Mouse (Mus musculus) liver, embryonic 13.5 days (tissue): ENCODE results near the gene Dcaf8. TPM values are rescaled to one million over a fixed set of nuclear protein-coding genes. Genes with fewer than 3 reads are reported as not detected.

Experiments
- ATAC-seq: fragments of 200-750 bp; cut with Nextera tagmentation; 2 replicates; pipeline ENCODE4 v1.8.0; 2017; ENCODE audit warnings: low read depth, mild to moderate bottlenecking, moderate number of reproducible peaks, moderate library complexity
- DNase-seq: peaks from one replicate; pipeline ENCODE4 v3.0.0; 2022
- H3K27ac ChIP-seq: fragments of 300-500 bp; sonication (generic); 2 replicates; pipeline ENCODE4 v1.5.1; 2015; ENCODE audit warnings: moderate library complexity, mild to moderate bottlenecking, inconsistent platforms
- H3K27me3 ChIP-seq: fragments of 300-500 bp; sonication (generic); 2 replicates; pipeline ENCODE4 v1.6.1; 2015; ENCODE audit warnings: mild to moderate bottlenecking, inconsistent platforms
- H3K36me3 ChIP-seq: fragments of 300-500 bp; sonication (generic); 2 replicates; pipeline ENCODE4 v1.6.1; 2015; ENCODE audit warnings: mild to moderate bottlenecking, inconsistent platforms
- H3K4me1 ChIP-seq: fragments of 300-500 bp; sonication (generic); replicated peaks from 2 replicates; pipeline ENCODE4 v1.6.1; 2015; ENCODE audit warnings: inconsistent platforms
- H3K4me2 ChIP-seq: fragments of 300-500 bp; sonication (generic); 2 replicates; pipeline ENCODE4 v1.6.1; 2015; ENCODE audit warnings: inconsistent platforms, mild to moderate bottlenecking, moderate library complexity
- H3K4me3 ChIP-seq: fragments of 300-500 bp; sonication (generic); replicated peaks from 2 replicates; pipeline ENCODE4 v1.5.1; 2015; ENCODE audit warnings: mild to moderate bottlenecking, inconsistent platforms
- H3K9ac ChIP-seq: fragments of 300-500 bp; sonication (generic); 2 replicates; pipeline ENCODE4 v1.6.1; 2015; ENCODE audit warnings: mild to moderate bottlenecking, inconsistent platforms
- H3K9me3 ChIP-seq: fragments of 300-500 bp; sonication (generic); replicated peaks from 2 replicates; pipeline ENCODE4 v1.6.1; 2016; ENCODE audit warnings: inconsistent platforms
- WGBS: fragments of 180-500 bp; shearing (Covaris S2); methylation state at CpG from one replicate; pipeline ENCODE4 v1.1.7; 2015; ENCODE audit not compliant: insufficient replicate concordance; 5-methylcytosine and 5-hydroxymethylcytosine counted together
- polyA plus RNA-seq: library from polyadenylated mRNA; unstranded; fragments of >200 nt; fragmentation: Nextera tagmentation; extraction: Ambion mirVana; gene quantifications from 2 replicates; pipeline ENCODE4 v1.2.1, GENCODE M21; 2015

The Dcaf8 gene
- polyA plus RNA-seq, 1 experiment from 2014 or later, result 58.1 TPM

GRCm38 (mm10) chr1:172206141-172206917 is 58.4 kb downstream of the Dcaf8 start, which contains the start of gene Pea15a:
TSS of gene Pea15a (minus strand) at chr1:172206804.
- Histone ChIP-seq H3K9ac (peak within 1 kb of the TSS; percentile 69), H3K36me3 (peaks cover 4% of the 10 kb centered on the region; the same call in 1 of the 2 replicates), H3K4me1 (peaks cover 57% of the 10 kb centered on the region), H3K4me3 (peak within 1 kb of the TSS; percentile 58), H3K9me3 (no peaks in the 10 kb centered on the region), H3K4me2 (peak within 1 kb of the TSS; percentile 72), H3K27me3 (peaks cover 17% of the 10 kb centered on the region), H3K27ac (peak within 1 kb of the TSS; percentile 48; the same call in 1 of the 2 replicates)
- WGBS, result under 1% methylated on average over 39 of the region's 40 CpGs
- DNase-seq (peak; percentile 35), ATAC-seq (peak; percentile 64)

- Histone ChIP-seq H3K4me1 (peaks cover 53% of the 10 kb centered on the region), H3K36me3 (no peaks in the 10 kb centered on the region), H3K4me2 (peak overlapping the region; percentile 72), H3K27ac (no peak overlapping the region), H3K27me3 (peaks cover 17% of the 10 kb centered on the region), H3K4me3 (no peak overlapping the region), H3K9ac (no peak overlapping the region), H3K9me3 (no peaks in the 10 kb centered on the region)
- ATAC-seq, result no peak
- DNase-seq, result no peak
- WGBS, result 38% methylated on average over 7 of the region's 7 CpGs
These were observed 59.3 kb downstream of the Dcaf8 start for GRCm38 (mm10) chr1:172207111-172207584.

- no peak overlapping the region for H3K27ac ChIP-seq
- no peaks in the 10 kb centered on the region for H3K36me3 ChIP-seq
- H3K9ac ChIP-seq, result no peak overlapping the region
- peaks cover 9% of the 10 kb centered on the region for H3K4me1 ChIP-seq
- H3K4me3 ChIP-seq, result no peak overlapping the region
- H3K27me3 ChIP-seq, result no peaks in the 10 kb centered on the region
- ATAC-seq (no peak), DNase-seq (no peak)
- no peak overlapping the region for H3K4me2 ChIP-seq
- WGBS, result 45% methylated on average over 5 of the region's 5 CpGs
- H3K9me3 ChIP-seq, result no peaks in the 10 kb centered on the region
These were observed 64.9 kb downstream of the Dcaf8 start for GRCm38 (mm10) chr1:172212776-172213175.

GRCm38 (mm10) chr1:172213771-172214170 is 65.9 kb downstream of the Dcaf8 start:
- Histone ChIP-seq H3K4me3 (no peak overlapping the region), H3K36me3 (no peaks in the 10 kb centered on the region), H3K9ac (no peak overlapping the region), H3K27ac (no peak overlapping the region), H3K4me1 (peaks cover 9% of the 10 kb centered on the region), H3K27me3 (no peaks in the 10 kb centered on the region), H3K9me3 (no peaks in the 10 kb centered on the region), H3K4me2 (no peak overlapping the region)
- 68% methylated on average over 4 of the region's 4 CpGs for WGBS
- DNase-seq (no peak), ATAC-seq (no peak)

GRCm38 (mm10) chr1:172214748-172215147 is 66.9 kb downstream of the Dcaf8 start:
- 39% methylated on average over 3 of the region's 3 CpGs for WGBS
- ATAC-seq, result no peak

GRCm38 (mm10) chr1:172217148-172217547 is 69.3 kb downstream of the Dcaf8 start:
- Histone ChIP-seq H3K36me3 (no peaks in the 10 kb centered on the region), H3K4me1 (peaks cover 9% of the 10 kb centered on the region), H3K27me3 (no peaks in the 10 kb centered on the region), H3K9me3 (no peaks in the 10 kb centered on the region), H3K9ac (peak overlapping the region; percentile 19; the same call in 1 of the 2 replicates), H3K27ac (0 out of 2 replicates have a peak overlapping the region, but pooled peaks have one; percentile 8), H3K4me3 (peak overlapping the region; percentile 31), H3K4me2 (peak overlapping the region; percentile 52; the same call in 1 of the 2 replicates)
- WGBS, result 0% methylated on average over 5 of the region's 5 CpGs
- peak; percentile 72 for ATAC-seq
- peak; percentile 77 for DNase-seq

More at GRCm38 (mm10) chr1:172214748-172215147, 66.9 kb downstream of the Dcaf8 start:
- Histone ChIP-seq H3K9me3 (no peaks in the 10 kb centered on the region), H3K9ac (no peak overlapping the region), H3K4me1 (peaks cover 9% of the 10 kb centered on the region), H3K27me3 (no peaks in the 10 kb centered on the region), H3K27ac (no peak overlapping the region), H3K4me2 (no peak overlapping the region), H3K36me3 (no peaks in the 10 kb centered on the region), H3K4me3 (no peak overlapping the region)
- DNase-seq, result no peak

GRCm38 (mm10) chr1:172218164-172218910 is 70.5 kb downstream of the Dcaf8 start:
- H3K4me1 ChIP-seq, result peaks cover 9% of the 10 kb centered on the region
- no peak for ATAC-seq
- 71% methylated on average over 15 of the region's 15 CpGs for WGBS
- H3K27me3 ChIP-seq, result no peaks in the 10 kb centered on the region
- no peak for DNase-seq
- no peak overlapping the region for H3K27ac ChIP-seq
- no peak overlapping the region for H3K4me3 ChIP-seq
- H3K4me2 ChIP-seq, result no peak overlapping the region
- H3K9me3 ChIP-seq, result no peaks in the 10 kb centered on the region
- no peak overlapping the region for H3K9ac ChIP-seq
- H3K36me3 ChIP-seq, result no peaks in the 10 kb centered on the region

GRCm38 (mm10) chr1:172219451-172220406 is 71.8 kb downstream of the Dcaf8 start, which contains the start of gene Casq1:
TSS of gene Casq1 (minus strand) at chr1:172219868.
- no peaks in the 10 kb centered on the region for H3K9me3 ChIP-seq
- WGBS, result 77% methylated on average over 19 of the region's 19 CpGs
- no peaks in the 10 kb centered on the region for H3K27me3 ChIP-seq
- no peak within 1 kb of the TSS for H3K27ac ChIP-seq
- ATAC-seq, result no peak
- H3K9ac ChIP-seq, result no peak within 1 kb of the TSS
- no peaks in the 10 kb centered on the region for H3K36me3 ChIP-seq
- no peak for DNase-seq
- peaks cover 9% of the 10 kb centered on the region for H3K4me1 ChIP-seq
- no peak within 1 kb of the TSS for H3K4me3 ChIP-seq
- H3K4me2 ChIP-seq, result no peak within 1 kb of the TSS

- no peaks in the 10 kb centered on the region for H3K9me3 ChIP-seq
- H3K4me1 ChIP-seq, result peaks cover 9% of the 10 kb centered on the region
- DNase-seq (no peak), ATAC-seq (no peak)
- H3K27me3 ChIP-seq, result no peaks in the 10 kb centered on the region
- H3K27ac ChIP-seq, result no peak overlapping the region
- 59% methylated on average over 10 of the region's 10 CpGs for WGBS
- no peak overlapping the region for H3K4me2 ChIP-seq
- H3K9ac ChIP-seq, result no peak overlapping the region
- H3K36me3 ChIP-seq, result no peaks in the 10 kb centered on the region
- H3K4me3 ChIP-seq, result no peak overlapping the region
These were observed 72.5 kb downstream of the Dcaf8 start for GRCm38 (mm10) chr1:172220414-172220813.

- Histone ChIP-seq H3K27ac (peak overlapping the region; percentile 43; the same call in 1 of the 2 replicates), H3K4me1 (peaks cover 9% of the 10 kb centered on the region)
- ATAC-seq, result no peak
These were observed 73.6 kb downstream of the Dcaf8 start for GRCm38 (mm10) chr1:172221297-172222063.

More at GRCm38 (mm10) chr1:172221297-172222063, 73.6 kb downstream of the Dcaf8 start:
- Histone ChIP-seq H3K9ac (no peak overlapping the region), H3K36me3 (no peaks in the 10 kb centered on the region), H3K27me3 (no peaks in the 10 kb centered on the region), H3K9me3 (no peaks in the 10 kb centered on the region), H3K4me2 (no peak overlapping the region), H3K4me3 (no peak overlapping the region)
- no peak for DNase-seq
- WGBS, result 61% methylated on average over 11 of the region's 11 CpGs
